Mouse (Mus musculus) heart, postnatal 36 days (tissue): ENCODE data around the gene Gm16429. TPM values are rescaled to one million over a fixed set of nuclear protein-coding genes. Genes with fewer than 3 reads are reported as not detected.
"Not testable (repeated sequence)": the region's sequence is repeated elsewhere in the genome, so short reads cannot be mapped to it uniquely, and the experiment has no call there.

Experiments
- DNase-seq, 2 experiments: peaks; one replicate each; pipeline ENCODE4 v3.0.0; 2021 to 2022
- intact Hi-C: fragments of 180-260 bp; cut with DNase I; formaldehyde crosslinking; loops from one replicate; pipeline ENCODE4 v1.15.1; 2025
- total RNA-seq, 2 experiments: library from RNA; stranded (reverse); gene quantifications; 2 replicates each; pipeline ENCODE4 v1.2.3; 2021

Gene Gm16429
- not detected for total RNA-seq

GRCm38 (mm10) chr5:93928952-93929351, at the start of gene Gm16429:
Gene Gm16429, minus strand, starts transcription at chr5:93929052.
- DNase-seq, intact Hi-C loops: not testable (repeated sequence)

Other genes starting within 250 kb of the Gm16429 start
- gene Gm7792, start 85.3 kb downstream of the Gm16429 start, total RNA-seq: not detected
- gene BC061212, start 141.5 kb upstream of the Gm16429 start, total RNA-seq: not detected
- gene Gm6351, start 147.3 kb upstream of the Gm16429 start, total RNA-seq: not detected